8 mouse cellular contexts compared by ENCODE assay signal in genomic region chr11:59506713-59507074, GRCm38 (mm10). TPM values are rescaled to one million over a fixed set of nuclear protein-coding genes. Genes with fewer than 3 reads are reported as not detected.
A peak's percentile ranks its signal among the peaks of the same experiment; 100 is the strongest.
DNase-seq lines count a peak whose midpoint lies in the region; ATAC-seq and TF ChIP-seq lines count a peak whose summit lies in the region.

No protein-coding gene starts in this region.

- WGBS in embryonic facial prominence, embryonic 13.5 days, result under 1% methylated on average over 14 of the region's 14 CpGs
- WGBS in intestine, embryonic 16.5 days, result 2% methylated on average over 14 of the region's 14 CpGs
- 0% methylated on average over 14 of the region's 14 CpGs for WGBS in neural tube, embryonic 13.5 days

- peak overlapping the region; percentile 74 for H3K4me3 ChIP-seq in left cerebral cortex, adult 2 months
- H3K4me3 ChIP-seq in embryonic facial prominence, embryonic 13.5 days, result peak overlapping the region; percentile 87
- H3K4me3 ChIP-seq in intestine, embryonic 16.5 days (ENCODE audit: low read length), result peak overlapping the region; percentile 64
- peak overlapping the region; percentile 52 for H3K4me3 ChIP-seq in neural tube, embryonic 13.5 days

- H3K9me3 ChIP-seq in embryonic facial prominence, embryonic 13.5 days, result no peaks in the 10 kb centered on the region
- no peaks in the 10 kb centered on the region for H3K9me3 ChIP-seq in intestine, embryonic 16.5 days (ENCODE audit: control insufficient read depth, low read length)
- H3K9me3 ChIP-seq in neural tube, embryonic 13.5 days, result no peaks in the 10 kb centered on the region

- H3K4me1 ChIP-seq in embryonic facial prominence, embryonic 13.5 days, result peaks cover 24% of the 10 kb centered on the region
- H3K4me1 ChIP-seq in intestine, embryonic 16.5 days (ENCODE audit: control insufficient read depth, insufficient read depth, low read length), result peaks cover 10% of the 10 kb centered on the region; the same call in 1 of the 2 replicates
- peaks cover 29% of the 10 kb centered on the region for H3K4me1 ChIP-seq in neural tube, embryonic 13.5 days (replicated peaks)

- peak overlapping the region; percentile 97 for H3K9ac ChIP-seq in embryonic facial prominence, embryonic 13.5 days
- H3K9ac ChIP-seq in intestine, embryonic 16.5 days (ENCODE audit: low read depth, low read length), result peak overlapping the region; percentile 81
- peak overlapping the region; percentile 82 for H3K9ac ChIP-seq in neural tube, embryonic 13.5 days

- peak overlapping the region; percentile 95 for H3K4me2 ChIP-seq in embryonic facial prominence, embryonic 13.5 days
- H3K4me2 ChIP-seq in intestine, embryonic 16.5 days (ENCODE audit: low read depth, low read length), result peak overlapping the region; percentile 82
- H3K4me2 ChIP-seq in neural tube, embryonic 13.5 days, result peak overlapping the region; percentile 90

- H3K36me3 ChIP-seq in embryonic facial prominence, embryonic 13.5 days, result peaks cover 59% of the 10 kb centered on the region
- peaks cover 16% of the 10 kb centered on the region for H3K36me3 ChIP-seq in intestine, embryonic 16.5 days (ENCODE audit: control insufficient read depth, insufficient read depth, low read length)
- H3K36me3 ChIP-seq in neural tube, embryonic 13.5 days, result peaks cover 46% of the 10 kb centered on the region

- no peak for TF ChIP-seq CTCF in left cerebral cortex, adult 2 months (IDR thresholded peaks at IDR 0.05)

- intact Hi-C loops in left cerebral cortex, adult 2 months (cut with DNase I), result no loop called here
- intact Hi-C loops in left cerebral cortex, postnatal 14 days (cut with DNase I), result no loop called here
- intact Hi-C loops in left cerebral cortex, postnatal 10 days (cut with DNase I), result no loop called here

- ATAC-seq in embryonic facial prominence, embryonic 13.5 days (ENCODE audit: insufficient number of reproducible peaks, insufficient read depth, low FRiP score, low TSS enrichment, low read depth), result 0 out of 2 replicates have a peak, but pooled peaks have one; percentile 10
- ATAC-seq in intestine, embryonic 16.5 days, result peak; percentile 12
- ATAC-seq in neural tube, embryonic 13.5 days (ENCODE audit: low read depth), result peak; percentile 55
- no peak for ATAC-seq in CD4-positive, CD25-positive, alpha-beta regulatory T cell, adult 4 months

- H3K27ac ChIP-seq in left cerebral cortex, adult 2 months, result peak overlapping the region; percentile 92
- H3K27ac ChIP-seq in embryonic facial prominence, embryonic 13.5 days, result peak overlapping the region; percentile 97
- peak overlapping the region; percentile 91 for H3K27ac ChIP-seq in intestine, embryonic 16.5 days (ENCODE audit: low read length)
- peak overlapping the region; percentile 94 for H3K27ac ChIP-seq in neural tube, embryonic 13.5 days (replicated peaks)

- no peaks in the 10 kb centered on the region for H3K27me3 ChIP-seq in embryonic facial prominence, embryonic 13.5 days
- H3K27me3 ChIP-seq in intestine, embryonic 16.5 days (replicated peaks; ENCODE audit: control insufficient read depth, insufficient read depth, low read length), result no peaks in the 10 kb centered on the region
- no peaks in the 10 kb centered on the region for H3K27me3 ChIP-seq in neural tube, embryonic 13.5 days

- DNase-seq in left cerebral cortex, adult 2 months (ENCODE audit: extremely low spot score in 1 of 2, low spot score in 2 of 2), result no peak
- DNase-seq in left cerebral cortex, postnatal 14 days (ENCODE audit: low spot score in 2 of 2), result no peak
- DNase-seq in left cerebral cortex, postnatal 10 days (ENCODE audit: extremely low spot score in 1 of 2, low spot score in 2 of 2), result no peak
- DNase-seq in urinary bladder, postnatal 25 days (ENCODE audit: low spot score), result no peak

RNA-seq across cellular contexts. Expression of gene Zkscan17, which starts 19.9 kb away (rescaled TPM):
- 10 to 100 TPM in 1 of 2 experiments, 1 to 10 TPM in 1; 8.2 to 11.7 TPM for total RNA-seq in left cerebral cortex, adult 2 months (2021)
- 10 to 100 TPM; 12.5 to 14.0 TPM for total RNA-seq in left cerebral cortex, postnatal 14 days (2021)
- polyA plus RNA-seq in embryonic facial prominence, embryonic 13.5 days (2015; fragmentation: Nextera tagmentation; extraction: Ambion mirVana), result 23.9 and 24.9 TPM in 2 replicates
- 13.8 and 14.7 TPM in 2 replicates for polyA plus RNA-seq in intestine, embryonic 16.5 days (2015; fragmentation: Nextera tagmentation; extraction: Ambion mirVana)
- 13.6 and 14.1 TPM in 2 replicates for polyA plus RNA-seq in neural tube, embryonic 13.5 days (2015; fragmentation: Nextera tagmentation; extraction: Ambion mirVana)
- 10 to 100 TPM in 1 of 2 experiments, 1 to 10 TPM in 1; 8.6 to 14.2 TPM for polyA plus RNA-seq in CD4-positive, CD25-positive, alpha-beta regulatory T cell, adult 4 months (2017; shearing (Covaris generic))
- total RNA-seq in left cerebral cortex, postnatal 10 days (2021), result 10 to 100 TPM; 15.6 to 16.2 TPM

RNA-seq across cellular contexts. Expression of gene Zfp867, which starts 34.4 kb away (rescaled TPM):
- total RNA-seq in left cerebral cortex, adult 2 months (2021), result 1 to 10 TPM; 3.3 to 4.8 TPM
- total RNA-seq in left cerebral cortex, postnatal 14 days (2021), result 1 to 10 TPM; 3.7 to 3.9 TPM
- 10.5 and 11.3 TPM in 2 replicates for polyA plus RNA-seq in embryonic facial prominence, embryonic 13.5 days (2015; fragmentation: Nextera tagmentation; extraction: Ambion mirVana)
- polyA plus RNA-seq in intestine, embryonic 16.5 days (2015; fragmentation: Nextera tagmentation; extraction: Ambion mirVana), result 4.3 and 4.6 TPM in 2 replicates
- polyA plus RNA-seq in neural tube, embryonic 13.5 days (2015; fragmentation: Nextera tagmentation; extraction: Ambion mirVana), result 12.2 TPM in 2 replicates
- polyA plus RNA-seq in CD4-positive, CD25-positive, alpha-beta regulatory T cell, adult 4 months (2017; shearing (Covaris generic)), result 1 to 10 TPM; 6.0 to 6.9 TPM
- total RNA-seq in left cerebral cortex, postnatal 10 days (2021), result 1 to 10 TPM; 4.2 to 4.7 TPM

RNA-seq across cellular contexts. Expression of gene Nlrp3, which starts 34.7 kb away (rescaled TPM):
- under 1 TPM; 0.72 to 0.88 TPM for total RNA-seq in left cerebral cortex, adult 2 months (2021)
- total RNA-seq in left cerebral cortex, postnatal 14 days (2021), result 1 to 10 TPM in 1 of 2 experiments, under 1 TPM in 1; 0.80 to 1.1 TPM
- 0.22 and 0.39 TPM in 2 replicates for polyA plus RNA-seq in embryonic facial prominence, embryonic 13.5 days (2015; fragmentation: Nextera tagmentation; extraction: Ambion mirVana)
- polyA plus RNA-seq in intestine, embryonic 16.5 days (2015; fragmentation: Nextera tagmentation; extraction: Ambion mirVana), result 0.35 and 0.51 TPM in 2 replicates
- 0.04 TPM in 1 of 2 replicates, not detected in the other for polyA plus RNA-seq in neural tube, embryonic 13.5 days (2015; fragmentation: Nextera tagmentation; extraction: Ambion mirVana)
- not detected for polyA plus RNA-seq in CD4-positive, CD25-positive, alpha-beta regulatory T cell, adult 4 months (2017; shearing (Covaris generic))
- 1 to 10 TPM in 1 of 2 experiments, under 1 TPM in 1; 0.79 to 1.5 TPM for total RNA-seq in left cerebral cortex, postnatal 10 days (2021)

RNA-seq across cellular contexts. Expression of gene Snap47, which starts 55.7 kb away (rescaled TPM):
- total RNA-seq in left cerebral cortex, adult 2 months (2021), result 100 to 1,000 TPM; 379 to 395 TPM
- total RNA-seq in left cerebral cortex, postnatal 14 days (2021), result 100 to 1,000 TPM; 388 to 398 TPM
- 137 and 140 TPM in 2 replicates for polyA plus RNA-seq in embryonic facial prominence, embryonic 13.5 days (2015; fragmentation: Nextera tagmentation; extraction: Ambion mirVana)
- 74.4 and 76.8 TPM in 2 replicates for polyA plus RNA-seq in intestine, embryonic 16.5 days (2015; fragmentation: Nextera tagmentation; extraction: Ambion mirVana)
- polyA plus RNA-seq in neural tube, embryonic 13.5 days (2015; fragmentation: Nextera tagmentation; extraction: Ambion mirVana), result 471 and 491 TPM in 2 replicates
- 10 to 100 TPM; 52.6 to 67.3 TPM for polyA plus RNA-seq in CD4-positive, CD25-positive, alpha-beta regulatory T cell, adult 4 months (2017; shearing (Covaris generic))
- total RNA-seq in left cerebral cortex, postnatal 10 days (2021), result 100 to 1,000 TPM; 366 to 371 TPM

RNA-seq across cellular contexts. Expression of gene Jmjd4, which starts 56.8 kb away (rescaled TPM):
- 10 to 100 TPM; 27.3 to 27.4 TPM for total RNA-seq in left cerebral cortex, adult 2 months (2021)
- 10 to 100 TPM; 30.7 to 32.7 TPM for total RNA-seq in left cerebral cortex, postnatal 14 days (2021)
- polyA plus RNA-seq in embryonic facial prominence, embryonic 13.5 days (2015; fragmentation: Nextera tagmentation; extraction: Ambion mirVana), result 14.9 and 15.4 TPM in 2 replicates
- polyA plus RNA-seq in intestine, embryonic 16.5 days (2015; fragmentation: Nextera tagmentation; extraction: Ambion mirVana), result 7.4 and 8.1 TPM in 2 replicates
- 15.0 and 15.2 TPM in 2 replicates for polyA plus RNA-seq in neural tube, embryonic 13.5 days (2015; fragmentation: Nextera tagmentation; extraction: Ambion mirVana)
- 1 to 10 TPM; 3.9 to 6.9 TPM for polyA plus RNA-seq in CD4-positive, CD25-positive, alpha-beta regulatory T cell, adult 4 months (2017; shearing (Covaris generic))
- 10 to 100 TPM; 34.4 to 34.5 TPM for total RNA-seq in left cerebral cortex, postnatal 10 days (2021)
